Mouse (Mus musculus) liver, embryonic 15.5 days (tissue): ENCODE measurements around the gene Grsf1. TPM values are rescaled to one million over a fixed set of nuclear protein-coding genes. Genes with fewer than 3 reads are reported as not detected.

Experiments used
- ATAC-seq: fragments of 200-750 bp; cut with Nextera tagmentation; 2 replicates; pipeline ENCODE4 v1.8.0; 2017; ENCODE audit warnings: moderate number of reproducible peaks, mild to moderate bottlenecking, moderate library complexity; ENCODE audit not compliant: insufficient read depth
- H3K27ac ChIP-seq: fragments of 300-500 bp; sonication (generic); replicated peaks from 2 replicates; pipeline ENCODE4 v1.5.1; 2015; ENCODE audit warnings: mild to moderate bottlenecking, inconsistent platforms
- H3K27me3 ChIP-seq: fragments of 300-500 bp; sonication (generic); 2 replicates; pipeline ENCODE4 v1.6.1; 2015; ENCODE audit warnings: mild to moderate bottlenecking, inconsistent platforms
- H3K36me3 ChIP-seq: fragments of 300-500 bp; sonication (generic); replicated peaks from 2 replicates; pipeline ENCODE4 v1.6.1; 2015; ENCODE audit warnings: moderate library complexity, mild to moderate bottlenecking, inconsistent platforms
- H3K4me1 ChIP-seq: fragments of 300-500 bp; sonication (generic); replicated peaks from 2 replicates; pipeline ENCODE4 v1.6.1; 2015; ENCODE audit warnings: inconsistent platforms
- H3K4me2 ChIP-seq: fragments of 300-500 bp; sonication (generic); 2 replicates; pipeline ENCODE4 v1.6.1; 2015; ENCODE audit warnings: moderate library complexity, mild to moderate bottlenecking, inconsistent platforms
- H3K4me3 ChIP-seq: fragments of 300-500 bp; sonication (generic); replicated peaks from 2 replicates; pipeline ENCODE4 v1.5.1; 2015; ENCODE audit warnings: mild to moderate bottlenecking, inconsistent platforms
- H3K9ac ChIP-seq: fragments of 300-500 bp; sonication (generic); 2 replicates; pipeline ENCODE4 v1.6.1; 2015; ENCODE audit warnings: moderate library complexity, mild to moderate bottlenecking, inconsistent platforms
- H3K9me3 ChIP-seq: fragments of 300-500 bp; sonication (generic); replicated peaks from 2 replicates; pipeline ENCODE4 v1.6.1; 2016; ENCODE audit warnings: inconsistent platforms
- WGBS: fragments of 180-500 bp; shearing (Covaris S2); methylation state at CpG from one replicate; pipeline ENCODE4 v1.1.7; 2015; ENCODE audit warnings: mixed read lengths; ENCODE audit not compliant: insufficient replicate concordance; 5-methylcytosine and 5-hydroxymethylcytosine counted together
- polyA plus RNA-seq: library from polyadenylated mRNA; unstranded; fragments of >200 nt; fragmentation: Nextera tagmentation; extraction: Ambion mirVana; gene quantifications from 2 replicates; pipeline ENCODE4 v1.2.1, GENCODE M21; 2015

Gene Grsf1
- polyA plus RNA-seq, 1 experiment from 2014 or later = 25.6 TPM

DNA sequence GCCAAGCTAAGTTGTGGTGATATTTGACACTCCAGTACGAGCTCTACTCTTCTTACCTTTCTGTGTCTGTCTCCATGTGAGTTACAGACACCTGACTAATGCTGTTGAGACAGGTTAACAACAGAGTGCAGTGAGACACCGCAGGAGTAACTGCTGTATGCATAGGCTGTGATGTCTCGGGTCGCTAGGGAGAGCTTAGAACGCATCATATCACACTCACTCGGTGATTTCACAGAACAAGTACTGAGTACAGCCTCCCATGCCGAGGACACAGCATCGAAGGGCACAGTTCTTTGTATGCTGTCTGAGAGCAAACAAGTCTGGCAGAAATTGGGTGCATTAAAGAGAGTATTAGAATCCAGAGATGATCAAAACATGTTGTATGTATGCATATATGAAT is 46.0 kb downstream of the Grsf1 start:
- Histone ChIP-seq H3K27ac (no peak overlapping the region), H3K9ac (no peak overlapping the region), H3K9me3 (no peaks in the 10 kb centered on the region), H3K27me3 (no peaks in the 10 kb centered on the region), H3K36me3 (peaks cover 6% of the 10 kb centered on the region; the same call in 1 of the 2 replicates), H3K4me3 (no peak overlapping the region), H3K4me2 (no peak overlapping the region), H3K4me1 (peaks cover 30% of the 10 kb centered on the region)
- 81% methylated on average over 8 of the region's 8 CpGs for WGBS
- ATAC-seq = no peak

DNA sequence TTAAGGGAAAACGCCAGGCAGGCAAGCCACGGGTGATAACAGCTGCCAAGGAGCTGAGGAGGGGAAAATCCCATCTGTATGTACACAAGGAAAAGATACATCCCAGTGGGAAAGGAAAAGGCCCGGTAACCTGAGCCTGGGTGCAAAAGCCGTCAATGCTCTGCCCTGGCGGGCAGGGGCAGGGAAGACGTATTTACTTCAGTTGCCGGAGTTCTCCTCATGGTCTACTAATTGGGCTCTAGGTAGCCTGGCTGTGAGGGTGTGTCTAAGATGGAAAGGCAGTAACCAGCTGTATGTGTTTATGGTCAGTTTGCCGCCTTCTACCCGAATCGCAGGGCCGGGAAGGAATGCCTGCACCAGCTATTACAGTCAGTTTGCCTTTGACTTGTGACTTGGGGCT is 46.8 kb downstream of the Grsf1 start:
- no peak for ATAC-seq
- peaks cover 30% of the 10 kb centered on the region for H3K4me1 ChIP-seq
- H3K4me3 ChIP-seq = no peak overlapping the region
- H3K4me2 ChIP-seq = no peak overlapping the region
- H3K27me3 ChIP-seq = no peaks in the 10 kb centered on the region
- H3K36me3 ChIP-seq = peaks cover 6% of the 10 kb centered on the region; the same call in 1 of the 2 replicates
- no peak overlapping the region for H3K9ac ChIP-seq
- no peaks in the 10 kb centered on the region for H3K9me3 ChIP-seq
- H3K27ac ChIP-seq = no peak overlapping the region
- 82% methylated on average over 11 of the region's 11 CpGs for WGBS

DNA sequence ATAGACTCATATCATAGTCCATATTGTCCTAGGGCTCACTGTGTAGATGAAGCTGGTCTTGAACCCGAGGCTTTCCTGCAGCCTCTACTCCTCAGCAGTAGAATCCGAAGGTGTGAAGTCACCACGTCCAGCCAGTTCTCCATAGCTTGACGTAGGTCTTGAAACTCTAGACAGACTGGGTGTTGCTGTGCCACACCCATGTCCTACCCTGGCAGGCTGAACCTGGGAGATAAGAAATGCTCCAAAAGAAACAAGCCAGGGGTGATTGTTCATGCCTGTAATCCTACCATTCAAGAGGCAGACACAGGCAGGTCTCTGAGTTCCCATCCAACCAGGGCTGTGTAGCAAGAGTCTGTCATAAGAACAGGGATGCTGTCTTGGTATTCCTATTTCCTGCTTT is 48.4 kb downstream of the Grsf1 start:
- ATAC-seq = peak; percentile 99

GRCm38 (mm10) chr5:88616988-88617387 is 59.0 kb downstream of the Grsf1 start:
- Histone ChIP-seq H3K9me3 (no peaks in the 10 kb centered on the region), H3K9ac (no peak overlapping the region), H3K27ac (no peak overlapping the region), H3K36me3 (peaks cover 20% of the 10 kb centered on the region), H3K27me3 (no peaks in the 10 kb centered on the region), H3K4me1 (no peaks in the 10 kb centered on the region), H3K4me3 (no peak overlapping the region), H3K4me2 (no peak overlapping the region)
- WGBS = 73% methylated on average over 4 of the region's 4 CpGs
- ATAC-seq = no peak

More for the DNA sequence above, 48.4 kb downstream of the Grsf1 start:
- Histone ChIP-seq H3K27ac (peak overlapping the region; percentile 82), H3K9ac (no peak overlapping the region), H3K27me3 (no peaks in the 10 kb centered on the region), H3K4me3 (no peak overlapping the region), H3K4me1 (peaks cover 28% of the 10 kb centered on the region), H3K36me3 (peaks cover 3% of the 10 kb centered on the region; the same call in 1 of the 2 replicates), H3K9me3 (no peaks in the 10 kb centered on the region), H3K4me2 (peak overlapping the region; percentile 41)
- 27% methylated on average over 4 of the region's 4 CpGs for WGBS

- Histone ChIP-seq H3K27me3 (no peaks in the 10 kb centered on the region), H3K4me3 (no peak overlapping the region), H3K4me1 (no peaks in the 10 kb centered on the region), H3K36me3 (peaks cover 11% of the 10 kb centered on the region), H3K9ac (no peak overlapping the region), H3K9me3 (no peaks in the 10 kb centered on the region), H3K27ac (no peak overlapping the region), H3K4me2 (no peak overlapping the region)
- WGBS = 67% methylated on average over 1 of the region's 1 CpGs
- ATAC-seq = no peak
These were observed 61.8 kb downstream of the Grsf1 start for GRCm38 (mm10) chr5:88614129-88614528.

Other genes with a start within 250 kb of the Grsf1 start
- not detected in 2 replicates for gene Ambn, start 220.2 kb downstream of the Grsf1 start, polyA plus RNA-seq
- gene Enam, start 188.2 kb downstream of the Grsf1 start, polyA plus RNA-seq = not detected in 2 replicates
- gene Jchain, start 148.3 kb downstream of the Grsf1 start, polyA plus RNA-seq = 0.06 and 0.12 TPM in 2 replicates
- gene Utp3, start 121.7 kb downstream of the Grsf1 start, polyA plus RNA-seq = 27.6 and 28.0 TPM in 2 replicates
- gene Rufy3, start 111.1 kb downstream of the Grsf1 start, polyA plus RNA-seq = 4.5 and 5.6 TPM in 2 replicates
- gene Mob1b, start 44.7 kb upstream of the Grsf1 start, polyA plus RNA-seq = 9.1 and 9.4 TPM in 2 replicates
- gene Dck, start 88.8 kb upstream of the Grsf1 start, polyA plus RNA-seq = 90.6 and 96.1 TPM in 2 replicates
- 0.62 and 1.3 TPM in 2 replicates for gene Slc4a4, start 210.6 kb upstream of the Grsf1 start, polyA plus RNA-seq